Mouse (Mus musculus) lung, postnatal 0 days (tissue): ENCODE data around the gene Hddc2.

Experiments used
- CTCF ChIP-seq: IDR thresholded peaks from 2 replicates; pipeline ENCODE4 v1.5.1; 2016; ENCODE audit warnings: antibody characterized with exemption, mild to moderate bottlenecking
- EP300 ChIP-seq: IDR thresholded peaks from 2 replicates; pipeline ENCODE4 v1.6.1; 2016; ENCODE audit warnings: antibody characterized with exemption, mild to moderate bottlenecking, control low read depth

- TF ChIP-seq CTCF, result no peak
- no peak for TF ChIP-seq EP300
Measured at GRCm38 (mm10) chr10:31330286-31330962, 17.2 kb downstream of the Hddc2 start.
